Mouse (Mus musculus) brain, adult 2 months (tissue): Measurements from ENCODE around the gene Zfand6.
A peak's percentile ranks its signal among the peaks of the same experiment; 100 is the strongest.

Experiments used
- DNase-seq: peaks from one replicate; pipeline ENCODE4 v3.0.0; 2011; ENCODE audit warnings: low read depth, low spot score

Zfand6 gene

GRCm38 (mm10) chr7:84651303-84651986, 38.3 kb downstream of the Zfand6 start:
- DNase-seq, result no peak

GRCm38 (mm10) chr7:84649016-84649415, 40.7 kb downstream of the Zfand6 start:
- DNase-seq, result peak; percentile 35

- DNase-seq, result no peak
Observed at GRCm38 (mm10) chr7:84646256-84646655, 43.5 kb downstream of the Zfand6 start.

- DNase-seq, result no peak
Observed at GRCm38 (mm10) chr7:84643270-84643998, 46.3 kb downstream of the Zfand6 start.

- DNase-seq, result no peak
Observed at GRCm38 (mm10) chr7:84642159-84642928, 47.4 kb downstream of the Zfand6 start.

GRCm38 (mm10) chr7:84636939-84637338, 52.8 kb downstream of the Zfand6 start:
- no peak for DNase-seq

- DNase-seq, result no peak
Observed at GRCm38 (mm10) chr7:84631878-84632277, 57.9 kb downstream of the Zfand6 start.

GRCm38 (mm10) chr7:84623718-84624117, 66.0 kb downstream of the Zfand6 start:
- DNase-seq, result peak; percentile 35

GRCm38 (mm10) chr7:84620956-84621355, 68.8 kb downstream of the Zfand6 start:
- DNase-seq, result no peak

GRCm38 (mm10) chr7:84618951-84619350, 70.8 kb downstream of the Zfand6 start:
- peak; percentile 58 for DNase-seq

GRCm38 (mm10) chr7:84612445-84612844, 77.3 kb downstream of the Zfand6 start:
- no peak for DNase-seq

GRCm38 (mm10) chr7:84611609-84612008, 78.2 kb downstream of the Zfand6 start:
- DNase-seq, result no peak

- DNase-seq, result peak; percentile 81
Observed at GRCm38 (mm10) chr7:84606293-84606749, 83.4 kb downstream of the Zfand6 start, which contains the start of gene Fah. Fah (minus strand) TSS chr7:84606722.

- DNase-seq, result peak; percentile 90
Observed at GRCm38 (mm10) chr7:84605704-84606292, 84.0 kb downstream of the Zfand6 start.

GRCm38 (mm10) chr7:84605033-84605687, 84.6 kb downstream of the Zfand6 start:
- DNase-seq, result no peak

GRCm38 (mm10) chr7:84604501-84604900, 85.3 kb downstream of the Zfand6 start:
- DNase-seq, result no peak

GRCm38 (mm10) chr7:84601331-84601730, 88.4 kb downstream of the Zfand6 start:
- DNase-seq, result no peak

- DNase-seq, result no peak
Observed at GRCm38 (mm10) chr7:84600631-84601030, 89.1 kb downstream of the Zfand6 start.

GRCm38 (mm10) chr7:84596633-84597032, 93.1 kb downstream of the Zfand6 start:
- DNase-seq, result no peak

GRCm38 (mm10) chr7:84596002-84596401, 93.8 kb downstream of the Zfand6 start:
- no peak for DNase-seq

GRCm38 (mm10) chr7:84594917-84595303, 94.8 kb downstream of the Zfand6 start:
- DNase-seq, result no peak
